Mouse (Mus musculus) Muller cell, postnatal 12 days (primary cell): ENCODE results near the gene C1rb.
"Not testable (repeated sequence)": the region's sequence is repeated elsewhere in the genome, so short reads cannot be mapped to it uniquely, and the experiment has no call there.

Experiments used
- DNase-seq: peaks from one replicate; pipeline ENCODE4 v3.0.0-alpha.2; 2015; ENCODE audit errors: inconsistent ontology term

C1rb gene

GRCm38 (mm10) chr6:124570026-124570425 is at the start of gene C1rb:
Gene C1rb (plus strand): TSS chr6:124570294.
- DNase-seq = peak; percentile 46

- not testable (repeated sequence) for DNase-seq
Observed at GRCm38 (mm10) chr6:124522082-124522481, 48.0 kb upstream of the C1rb start.

GRCm38 (mm10) chr6:124527881-124528280 is 42.2 kb upstream of the C1rb start:
- DNase-seq = no peak

- no peak for DNase-seq
Observed at GRCm38 (mm10) chr6:124531077-124531476, 39.0 kb upstream of the C1rb start.

- not testable (repeated sequence) for DNase-seq
Observed at GRCm38 (mm10) chr6:124536125-124536829, 33.8 kb upstream of the C1rb start.

GRCm38 (mm10) chr6:124541176-124541575 is 28.9 kb upstream of the C1rb start:
- DNase-seq = not testable (repeated sequence)

GRCm38 (mm10) chr6:124542284-124542683 is 27.8 kb upstream of the C1rb start, which contains the start of gene C1s1:
Gene C1s1 (minus strand): TSS chr6:124542359.
- DNase-seq = not testable (repeated sequence)

- peak; percentile 22 for DNase-seq
Observed at GRCm38 (mm10) chr6:124544466-124544865, 25.6 kb upstream of the C1rb start.

- no peak for DNase-seq
Observed at GRCm38 (mm10) chr6:124545425-124545824, 24.7 kb upstream of the C1rb start.

GRCm38 (mm10) chr6:124547979-124548378 is 22.1 kb upstream of the C1rb start:
- DNase-seq = not testable (repeated sequence)

GRCm38 (mm10) chr6:124549023-124549550 is 21.0 kb upstream of the C1rb start:
- DNase-seq = no peak

- no peak for DNase-seq
Observed at GRCm38 (mm10) chr6:124552766-124553165, 17.3 kb upstream of the C1rb start.

GRCm38 (mm10) chr6:124555956-124556355 is 14.1 kb upstream of the C1rb start:
- not testable (repeated sequence) for DNase-seq

- not testable (repeated sequence) for DNase-seq
Observed at GRCm38 (mm10) chr6:124561156-124561555, 8.9 kb upstream of the C1rb start.

- DNase-seq = not testable (repeated sequence)
Observed at GRCm38 (mm10) chr6:124561611-124562010, 8.5 kb upstream of the C1rb start.

GRCm38 (mm10) chr6:124575155-124575678 is 5.1 kb downstream of the C1rb start:
- not testable (repeated sequence) for DNase-seq

- DNase-seq = not testable (repeated sequence)
Observed at GRCm38 (mm10) chr6:124580155-124580554, 10.1 kb downstream of the C1rb start.

- DNase-seq = no peak
Observed at GRCm38 (mm10) chr6:124582231-124582630, 12.1 kb downstream of the C1rb start.

- DNase-seq = no peak
Observed at GRCm38 (mm10) chr6:124584935-124585334, 14.8 kb downstream of the C1rb start.

- DNase-seq = no peak
Observed at GRCm38 (mm10) chr6:124585761-124586160, 15.7 kb downstream of the C1rb start.

GRCm38 (mm10) chr6:124586266-124586665 is 16.2 kb downstream of the C1rb start:
- no peak for DNase-seq

GRCm38 (mm10) chr6:124588771-124589170 is 18.7 kb downstream of the C1rb start:
- peak; percentile 50 for DNase-seq

GRCm38 (mm10) chr6:124592186-124592700 is 22.1 kb downstream of the C1rb start:
- peak; percentile 16 for DNase-seq
